Comparison of ENCODE assay signal across 9 mouse cellular contexts in genomic region chr2:170596726-170597125, GRCm38 (mm10). TPM values are rescaled to one million over a fixed set of nuclear protein-coding genes. Genes with fewer than 3 reads are reported as not detected.
DNase-seq lines count a peak whose midpoint lies in the region; ATAC-seq and TF ChIP-seq lines count a peak whose summit lies in the region.
"Had no signal": no experiment of that assay in that cellular context is flagged by ENCODE, and none has a peak within 500 bp of the region (broad histone marks: within the 10 kb centered on the region; RNA-seq: fewer than 3 reads in every experiment).

No protein-coding gene starts in this region.

- ATAC-seq in midbrain, embryonic 16.5 days = no peak
- no peak for ATAC-seq in embryonic facial prominence, embryonic 11.5 days (replicated peaks; ENCODE audit: insufficient number of reproducible peaks, low FRiP score, low TSS enrichment, low read depth)
- ATAC-seq in liver, postnatal 0 days = no peak

- H3K9ac ChIP-seq in midbrain, embryonic 16.5 days (ENCODE audit: low read depth, low read length) = no peak overlapping the region
- no peak overlapping the region for H3K9ac ChIP-seq in embryonic facial prominence, embryonic 11.5 days (replicated peaks; ENCODE audit: low read length)
- no peak overlapping the region for H3K9ac ChIP-seq in liver, postnatal 0 days (replicated peaks)

- H3K4me3 ChIP-seq in midbrain, embryonic 10.5 days = no peak overlapping the region
- H3K4me3 ChIP-seq in midbrain, embryonic 16.5 days (ENCODE audit: low read depth, low read length) = no peak overlapping the region
- H3K4me3 ChIP-seq in embryonic facial prominence, embryonic 11.5 days (ENCODE audit: low read depth, low read length) = no peak overlapping the region
- no peak overlapping the region for H3K4me3 ChIP-seq in liver, postnatal 0 days (ENCODE audit: low read depth, low read length)

- no peak for TF ChIP-seq EP300 in liver, postnatal 0 days (IDR thresholded peaks at IDR 0.05; ENCODE audit: low read depth)

- H3K27ac ChIP-seq in midbrain, embryonic 10.5 days (replicated peaks) = no peak overlapping the region
- H3K27ac ChIP-seq in midbrain, embryonic 16.5 days (ENCODE audit: low read length) = no peak overlapping the region
- no peak overlapping the region for H3K27ac ChIP-seq in embryonic facial prominence, embryonic 11.5 days (replicated peaks; ENCODE audit: low read depth, low read length)
- H3K27ac ChIP-seq in liver, postnatal 0 days (ENCODE audit: low read depth) = no peak overlapping the region

- no peak overlapping the region for H3K4me2 ChIP-seq in midbrain, embryonic 16.5 days (ENCODE audit: low read length)
- H3K4me2 ChIP-seq in embryonic facial prominence, embryonic 11.5 days (ENCODE audit: low read depth, low read length) = no peak overlapping the region
- H3K4me2 ChIP-seq in liver, postnatal 0 days (ENCODE audit: low read depth, low read length) = no peak overlapping the region

- peak; percentile 55 for TF ChIP-seq CTCF in liver, postnatal 0 days (IDR thresholded peaks at IDR 0.05; ENCODE audit: low read depth)

- peaks cover 1% of the 10 kb centered on the region; the same call in 1 of the 2 replicates for H3K4me1 ChIP-seq in midbrain, embryonic 10.5 days
- no peaks in the 10 kb centered on the region for H3K4me1 ChIP-seq in midbrain, embryonic 16.5 days (ENCODE audit: control insufficient read depth, insufficient read depth, low read length)
- H3K4me1 ChIP-seq in embryonic facial prominence, embryonic 11.5 days (ENCODE audit: control insufficient read depth, insufficient read depth, low read length) = no peaks in the 10 kb centered on the region
- H3K4me1 ChIP-seq in liver, postnatal 0 days (ENCODE audit: insufficient read depth) = no peaks in the 10 kb centered on the region

- DNase-seq in midbrain, embryonic 10.5 days (ENCODE audit: low spot score) = peak; percentile 55
- peak; percentile 65 for DNase-seq in adrenal gland, postnatal 14 days
- peak; percentile 70 for DNase-seq in embryonic facial prominence, embryonic 11.5 days (ENCODE audit: low spot score)
- peak; percentile 60 to 86 for DNase-seq in kidney, postnatal 36 days
- DNase-seq in liver, postnatal 0 days = peak; percentile 51
- peak; percentile 79 for DNase-seq in right cerebral cortex, postnatal 4 days

- 0% methylated on average over 1 of the region's 1 CpGs for whole genome bisulfite sequencing in midbrain, embryonic 10.5 days
- WGBS in midbrain, embryonic 16.5 days = no CpG with 5 or more reads among the region's 1 CpGs
- 0% methylated on average over 1 of the region's 1 CpGs for WGBS in embryonic facial prominence, embryonic 11.5 days
- 33% methylated on average over 1 of the region's 1 CpGs for WGBS in liver, postnatal 0 days (ENCODE audit: insufficient replicate concordance)

- H3K27me3 ChIP-seq in midbrain, embryonic 10.5 days (ENCODE audit: low read depth, poor library complexity, severe bottlenecking) = no peaks in the 10 kb centered on the region
- no peaks in the 10 kb centered on the region for H3K27me3 ChIP-seq in midbrain, embryonic 16.5 days (ENCODE audit: control insufficient read depth, insufficient read depth, low read depth, low read length)
- H3K27me3 ChIP-seq in embryonic facial prominence, embryonic 11.5 days (ENCODE audit: control insufficient read depth, insufficient read depth, low read length) = no peaks in the 10 kb centered on the region
- H3K27me3 ChIP-seq in liver, postnatal 0 days (ENCODE audit: insufficient read depth, low read length) = no peaks in the 10 kb centered on the region

- no peaks in the 10 kb centered on the region for H3K36me3 ChIP-seq in midbrain, embryonic 10.5 days
- no peaks in the 10 kb centered on the region for H3K36me3 ChIP-seq in midbrain, embryonic 16.5 days (ENCODE audit: control insufficient read depth, insufficient read depth, low read length)
- H3K36me3 ChIP-seq in embryonic facial prominence, embryonic 11.5 days (replicated peaks; ENCODE audit: control insufficient read depth, insufficient read depth, low read depth, low read length) = no peaks in the 10 kb centered on the region
- H3K36me3 ChIP-seq in liver, postnatal 0 days (replicated peaks; ENCODE audit: insufficient read depth, low read length) = no peaks in the 10 kb centered on the region

- peaks cover 8% of the 10 kb centered on the region for H3K9me3 ChIP-seq in midbrain, embryonic 10.5 days (replicated peaks)
- H3K9me3 ChIP-seq in midbrain, embryonic 16.5 days (replicated peaks; ENCODE audit: control insufficient read depth, low read length, poor library complexity, severe bottlenecking) = no peaks in the 10 kb centered on the region
- H3K9me3 ChIP-seq in embryonic facial prominence, embryonic 11.5 days (replicated peaks; ENCODE audit: control insufficient read depth, low read length) = no peaks in the 10 kb centered on the region
- H3K9me3 ChIP-seq in liver, postnatal 0 days (ENCODE audit: low read length) = no peaks in the 10 kb centered on the region; the same call in 1 of the 2 replicates

RNA-seq across cellular contexts. Expression of gene 4930470P17Rik, which starts 5.1 kb away (rescaled TPM):
- not detected in 2 replicates for polyA plus RNA-seq in midbrain, embryonic 10.5 days (2016; fragmentation: Nextera tagmentation; extraction: Ambion mirVana)
- polyA plus RNA-seq in midbrain, embryonic 16.5 days (2015; fragmentation: Nextera tagmentation; extraction: Ambion mirVana) = 0.15 TPM in 1 of 2 replicates, not detected in the other
- total RNA-seq in adrenal gland, postnatal 14 days (2021) = not detected in 2 replicates
- not detected in 2 replicates for polyA plus RNA-seq in embryonic facial prominence, embryonic 11.5 days (2014; fragmentation: Nextera tagmentation; extraction: Ambion mirVana)
- polyA plus RNA-seq in liver, postnatal 0 days (2015; fragmentation: Nextera tagmentation; extraction: Ambion mirVana) = not detected in 2 replicates
- total RNA-seq: gastrocnemius, postnatal 36 days; neutrophil, adult 5-6 weeks had no signal
